Mouse (Mus musculus): ENCODE measurements around the gene Rbpj. TPM values are rescaled to one million over a fixed set of nuclear protein-coding genes. Genes with fewer than 3 reads are reported as not detected.

Rbpj gene
- polyA plus RNA-seq, 1 experiment from 2014 or later, result 46.1 TPM

- Histone ChIP-seq H3K27ac (no peak overlapping the region), H3K9ac (no peak overlapping the region), H3K36me3 (no peaks in the 10 kb centered on the region), H3K4me2 (replicated peaks) (no peak overlapping the region), H3K4me3 (no peak overlapping the region), H3K9me3 (0 out of 2 replicates have a peak, but pooled peaks cover 3% of the 10 kb centered on the region), H3K27me3 (no peaks in the 10 kb centered on the region), H3K4me1 (peaks cover 26% of the 10 kb centered on the region)
- no peak for ATAC-seq (ENCODE audit: low FRiP score, low read depth)
- 93% methylated on average over 4 of the region's 4 CpGs for WGBS
These were observed 53.2 kb downstream of the Rbpj start for GRCm38 (mm10) chr5:53519131-53519530.

- no peaks in the 10 kb centered on the region for H3K27me3 ChIP-seq
- H3K27ac ChIP-seq, result no peak overlapping the region
- no peak for ATAC-seq (ENCODE audit: low FRiP score, low read depth)
- H3K4me2 ChIP-seq (replicated peaks), result no peak overlapping the region
- no peaks in the 10 kb centered on the region for H3K36me3 ChIP-seq
- peaks cover 26% of the 10 kb centered on the region for H3K4me1 ChIP-seq
- 92% methylated on average over 10 of the region's 10 CpGs for WGBS
- no peak overlapping the region for H3K9ac ChIP-seq
- no peak overlapping the region for H3K4me3 ChIP-seq
- 0 out of 2 replicates have a peak, but pooled peaks cover 3% of the 10 kb centered on the region for H3K9me3 ChIP-seq
These were observed 54.1 kb downstream of the Rbpj start for GRCm38 (mm10) chr5:53519998-53520577.

- Histone ChIP-seq H3K4me2 (replicated peaks) (no peak overlapping the region), H3K36me3 (no peaks in the 10 kb centered on the region), H3K9me3 (no peaks in the 10 kb centered on the region), H3K4me3 (no peak overlapping the region), H3K27ac (no peak overlapping the region), H3K4me1 (peaks cover 35% of the 10 kb centered on the region), H3K9ac (no peak overlapping the region), H3K27me3 (no peaks in the 10 kb centered on the region)
- WGBS, result 45% methylated on average over 3 of the region's 3 CpGs
- no peak for ATAC-seq (ENCODE audit: low FRiP score, low read depth)
These were observed 57.1 kb downstream of the Rbpj start for GRCm38 (mm10) chr5:53523046-53523445.

- Histone ChIP-seq H3K27ac (no peak overlapping the region), H3K4me1 (peaks cover 27% of the 10 kb centered on the region), H3K27me3 (no peaks in the 10 kb centered on the region), H3K9ac (no peak overlapping the region), H3K4me3 (no peak overlapping the region), H3K9me3 (no peaks in the 10 kb centered on the region), H3K36me3 (no peaks in the 10 kb centered on the region), H3K4me2 (replicated peaks) (no peak overlapping the region)
- ATAC-seq (ENCODE audit: low FRiP score, low read depth), result no peak
- WGBS, result 81% methylated on average over 7 of the region's 7 CpGs
These were observed 58.2 kb downstream of the Rbpj start for GRCm38 (mm10) chr5:53524162-53524561.

DNA sequence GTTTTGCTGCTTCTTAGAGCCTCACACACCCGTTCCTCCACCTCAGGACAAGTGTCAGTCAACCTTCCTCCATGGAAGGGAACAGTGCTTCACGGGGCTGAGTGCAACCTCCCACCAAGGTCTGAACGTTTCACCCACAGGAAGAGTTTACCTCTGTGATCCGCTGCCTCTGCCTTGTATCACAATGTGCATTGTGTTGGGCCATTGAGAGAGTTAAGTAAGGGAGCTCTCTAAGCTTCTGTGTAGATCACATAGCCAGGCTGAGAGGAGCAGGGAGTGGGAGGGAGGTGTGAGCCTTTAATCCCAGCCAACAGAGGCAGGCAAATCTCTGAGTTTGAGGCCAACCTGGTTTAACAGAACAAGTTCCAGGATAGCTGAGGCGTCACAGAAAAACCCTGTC is 58.9 kb downstream of the Rbpj start:
- H3K9me3 ChIP-seq, result no peaks in the 10 kb centered on the region
- H3K4me2 ChIP-seq (replicated peaks), result no peak overlapping the region
- no peaks in the 10 kb centered on the region for H3K36me3 ChIP-seq
- no peak overlapping the region for H3K27ac ChIP-seq
- no peak for ATAC-seq (ENCODE audit: low FRiP score, low read depth)
- H3K9ac ChIP-seq, result no peak overlapping the region
- H3K4me3 ChIP-seq, result no peak overlapping the region
- 83% methylated on average over 5 of the region's 5 CpGs for WGBS
- H3K27me3 ChIP-seq, result no peaks in the 10 kb centered on the region
- peaks cover 27% of the 10 kb centered on the region for H3K4me1 ChIP-seq

GRCm38 (mm10) chr5:53525305-53526069 is 59.5 kb downstream of the Rbpj start:
- 73% methylated on average over 20 of the region's 20 CpGs for WGBS
- Histone ChIP-seq H3K27me3 (no peaks in the 10 kb centered on the region), H3K4me2 (replicated peaks) (no peak overlapping the region), H3K36me3 (no peaks in the 10 kb centered on the region), H3K4me1 (peaks cover 27% of the 10 kb centered on the region), H3K27ac (0 out of 2 replicates have a peak overlapping the region, but pooled peaks have one; percentile 3), H3K9me3 (no peaks in the 10 kb centered on the region), H3K9ac (no peak overlapping the region), H3K4me3 (no peak overlapping the region)
- ATAC-seq (ENCODE audit: low FRiP score, low read depth), result peak; percentile 67

DNA sequence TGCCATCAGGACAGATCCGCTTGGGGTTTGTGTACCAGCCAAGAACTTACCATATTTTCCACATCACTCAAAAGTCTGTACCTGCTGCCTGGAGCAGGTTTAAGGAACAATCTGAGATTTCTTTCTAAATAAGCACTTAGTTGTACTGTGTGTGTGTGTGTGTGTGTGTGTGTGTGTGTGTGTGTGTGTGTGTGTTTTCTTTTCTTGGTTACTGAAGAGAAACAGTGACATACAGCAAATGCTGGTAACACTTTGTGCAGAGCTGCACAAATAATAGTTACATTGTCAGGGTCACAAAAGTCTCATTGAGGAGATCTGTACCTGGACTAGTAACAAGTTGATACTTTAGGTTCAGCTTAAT is 60.1 kb downstream of the Rbpj start:
- H3K4me2 ChIP-seq (replicated peaks), result no peak overlapping the region
- no peak overlapping the region for H3K9ac ChIP-seq
- H3K27ac ChIP-seq, result 0 out of 2 replicates have a peak overlapping the region, but pooled peaks have one; percentile 3
- WGBS, result 76% methylated on average over 1 of the region's 1 CpGs
- H3K27me3 ChIP-seq, result no peaks in the 10 kb centered on the region
- peaks cover 27% of the 10 kb centered on the region for H3K4me1 ChIP-seq
- no peak overlapping the region for H3K4me3 ChIP-seq
- no peaks in the 10 kb centered on the region for H3K36me3 ChIP-seq
- ATAC-seq (ENCODE audit: low FRiP score, low read depth), result no peak
- H3K9me3 ChIP-seq, result no peaks in the 10 kb centered on the region

GRCm38 (mm10) chr5:53529846-53530245 is 63.9 kb downstream of the Rbpj start:
- Histone ChIP-seq H3K4me3 (no peak overlapping the region), H3K9me3 (no peaks in the 10 kb centered on the region), H3K36me3 (no peaks in the 10 kb centered on the region), H3K4me1 (peaks cover 17% of the 10 kb centered on the region; the same call in 1 of the 2 replicates), H3K27me3 (no peaks in the 10 kb centered on the region), H3K9ac (no peak overlapping the region), H3K27ac (no peak overlapping the region), H3K4me2 (replicated peaks) (no peak overlapping the region)
- no peak for ATAC-seq (ENCODE audit: low FRiP score, low read depth)
- 89% methylated on average over 1 of the region's 1 CpGs for WGBS

DNA sequence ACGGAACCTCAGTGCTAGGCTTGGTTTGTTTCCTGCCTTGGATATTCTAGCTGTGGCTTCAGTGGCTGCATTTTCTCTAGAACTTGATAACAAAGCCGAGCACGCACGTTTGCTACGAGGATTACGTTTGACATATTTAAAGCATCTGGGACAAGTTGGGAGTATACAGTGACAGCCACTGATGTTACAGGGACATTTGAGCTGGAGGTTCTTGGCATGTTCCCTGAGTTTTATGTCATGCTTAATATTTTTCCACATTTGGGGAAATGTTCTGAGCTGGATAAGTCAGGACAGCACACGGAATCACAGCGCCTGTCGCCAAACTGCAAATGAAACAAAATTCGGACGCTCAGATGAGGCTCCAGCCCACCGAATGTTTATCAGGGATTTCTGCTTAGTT is 69.1 kb downstream of the Rbpj start:
- H3K4me3 ChIP-seq, result no peak overlapping the region
- H3K4me1 ChIP-seq, result no peaks in the 10 kb centered on the region
- no peak overlapping the region for H3K4me2 ChIP-seq (replicated peaks)
- no peaks in the 10 kb centered on the region for H3K27me3 ChIP-seq
- no peaks in the 10 kb centered on the region for H3K36me3 ChIP-seq
- no peak overlapping the region for H3K27ac ChIP-seq
- no peaks in the 10 kb centered on the region for H3K9me3 ChIP-seq
- no peak for ATAC-seq (ENCODE audit: low FRiP score, low read depth)
- WGBS, result 78% methylated on average over 12 of the region's 12 CpGs
- H3K9ac ChIP-seq, result no peak overlapping the region

GRCm38 (mm10) chr5:53536635-53537554 is 70.9 kb downstream of the Rbpj start:
- no peaks in the 10 kb centered on the region for H3K9me3 ChIP-seq
- no peaks in the 10 kb centered on the region for H3K27me3 ChIP-seq
- no peaks in the 10 kb centered on the region for H3K36me3 ChIP-seq
- H3K9ac ChIP-seq, result no peak overlapping the region
- no peak for ATAC-seq (ENCODE audit: low FRiP score, low read depth)
- peaks cover under 1% of the 10 kb centered on the region; the same call in 1 of the 2 replicates for H3K4me1 ChIP-seq
- WGBS, result 71% methylated on average over 12 of the region's 12 CpGs
- no peak overlapping the region for H3K27ac ChIP-seq
- H3K4me3 ChIP-seq, result no peak overlapping the region
- no peak overlapping the region for H3K4me2 ChIP-seq (replicated peaks)

- Histone ChIP-seq H3K27me3 (no peaks in the 10 kb centered on the region), H3K4me3 (no peak overlapping the region), H3K36me3 (no peaks in the 10 kb centered on the region), H3K9me3 (no peaks in the 10 kb centered on the region), H3K27ac (no peak overlapping the region), H3K9ac (no peak overlapping the region), H3K4me1 (peaks cover 5% of the 10 kb centered on the region; the same call in 1 of the 2 replicates), H3K4me2 (replicated peaks) (no peak overlapping the region)
- ATAC-seq (ENCODE audit: low FRiP score, low read depth), result no peak
- 90% methylated on average over 18 of the region's 18 CpGs for WGBS
These were observed 74.1 kb downstream of the Rbpj start for GRCm38 (mm10) chr5:53539860-53540633.

Measured in limb, embryonic 13.5 days (tissue).